Mouse (Mus musculus) erythroblast, embryonic 14.5 days (primary cell): ENCODE measurements around the gene Tes. TPM values are rescaled to one million over a fixed set of nuclear protein-coding genes. Genes with fewer than 3 reads are reported as not detected.

ENCODE experiments used
- H3K27me3 ChIP-seq: 2 replicates; pipeline ENCODE4 v1.6.1; 2012; ENCODE audit warnings: inconsistent platforms; ENCODE audit not compliant: control insufficient read depth
- H3K36me3 ChIP-seq: 2 replicates; pipeline ENCODE4 v1.6.1; 2012; ENCODE audit warnings: mild to moderate bottlenecking, inconsistent platforms; ENCODE audit not compliant: control insufficient read depth
- H3K4me1 ChIP-seq: 2 replicates; pipeline ENCODE4 v1.6.1; 2012; ENCODE audit warnings: inconsistent platforms; ENCODE audit not compliant: control insufficient read depth
- H3K4me3 ChIP-seq: replicated peaks from 2 replicates; pipeline ENCODE3; 2012; ENCODE audit warnings: moderate library complexity, mild to moderate bottlenecking, inconsistent platforms
- H3K9me3 ChIP-seq: 2 replicates; pipeline ENCODE4 v1.6.1; 2012; ENCODE audit warnings: low read length, inconsistent platforms, mixed read lengths; ENCODE audit not compliant: control insufficient read depth
- GATA1 ChIP-seq: IDR thresholded peaks from 2 replicates; pipeline ENCODE4 v1.6.1; 2012; ENCODE audit warnings: low read length, inconsistent platforms, mixed read lengths
- TAL1 ChIP-seq: IDR thresholded peaks from 3 replicates; pipeline ENCODE4 v1.6.1; 2012; ENCODE audit warnings: low read length, inconsistent platforms, mixed read lengths
- polyA plus RNA-seq: library from polyadenylated mRNA; stranded (reverse); fragments of >175 nt; gene quantifications from 2 replicates; pipeline ENCODE4 v1.2.3, GENCODE M21; 2012

Tes gene
- polyA plus RNA-seq, 1 experiment: 0.03 TPM

DNA sequence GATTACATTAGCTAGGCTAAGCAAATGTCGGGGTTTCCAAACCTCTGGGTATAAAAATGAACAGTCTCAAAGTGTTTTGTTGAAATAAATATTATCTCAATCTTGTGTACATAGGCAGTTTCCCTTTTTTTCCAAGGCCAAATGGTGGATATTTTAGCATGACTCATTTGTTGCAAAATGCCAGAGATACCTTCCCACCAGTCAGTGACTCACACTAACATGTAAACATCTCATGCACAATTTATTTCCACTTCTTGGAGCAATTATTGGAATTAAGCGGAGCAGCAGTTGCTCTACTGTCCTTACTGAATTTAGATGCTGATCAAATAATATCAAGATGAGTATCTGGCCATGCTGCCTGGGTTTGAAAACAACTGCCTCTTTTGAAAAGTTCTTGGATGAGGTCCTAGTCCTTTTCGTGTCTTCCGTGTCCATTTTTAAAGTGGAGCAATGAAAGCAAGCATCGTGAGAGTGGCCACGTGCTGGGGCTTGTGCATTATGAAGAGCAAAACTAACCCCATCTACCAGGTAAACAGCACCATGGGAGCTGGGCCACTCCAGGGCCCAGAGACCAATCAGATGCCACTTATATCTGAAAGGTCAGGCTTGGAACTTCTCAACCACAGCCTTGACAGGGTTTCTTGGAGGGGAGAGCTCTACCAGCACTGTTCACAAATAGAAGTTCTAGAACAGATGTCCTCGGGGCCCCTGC lies 54.7 kb downstream of the Tes start:
- no peaks in the 10 kb centered on the region for H3K9me3 ChIP-seq
- H3K27me3 ChIP-seq: no peaks in the 10 kb centered on the region
- no peak for TF ChIP-seq TAL1
- H3K36me3 ChIP-seq: no peaks in the 10 kb centered on the region
- no peaks in the 10 kb centered on the region for H3K4me1 ChIP-seq
- H3K4me3 ChIP-seq: no peak overlapping the region

DNA sequence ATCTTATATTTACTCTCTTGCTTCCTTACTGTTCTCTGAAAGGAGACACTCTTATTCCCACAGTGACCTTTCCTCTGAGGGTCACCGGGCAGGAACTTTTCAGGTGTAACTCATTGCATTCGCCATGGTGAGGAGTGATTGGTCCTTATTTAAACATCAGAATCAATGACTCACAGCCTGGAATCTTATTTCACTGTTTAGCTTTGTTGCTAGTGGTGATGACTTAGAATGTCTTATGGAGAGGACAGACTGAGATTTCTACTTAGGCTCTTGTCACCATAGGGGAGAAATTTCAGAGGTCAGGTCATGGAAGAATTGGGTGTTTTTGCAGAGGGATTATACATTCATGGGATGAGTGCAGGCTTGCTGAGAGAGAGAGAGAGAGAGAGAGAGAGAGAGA lies 75.1 kb downstream of the Tes start:
- no peaks in the 10 kb centered on the region for H3K9me3 ChIP-seq
- TF ChIP-seq GATA1 (no peak), TAL1 (no peak)
- H3K36me3 ChIP-seq: no peaks in the 10 kb centered on the region
- H3K4me1 ChIP-seq: no peaks in the 10 kb centered on the region
- H3K4me3 ChIP-seq: no peak overlapping the region
- H3K27me3 ChIP-seq: no peaks in the 10 kb centered on the region

DNA sequence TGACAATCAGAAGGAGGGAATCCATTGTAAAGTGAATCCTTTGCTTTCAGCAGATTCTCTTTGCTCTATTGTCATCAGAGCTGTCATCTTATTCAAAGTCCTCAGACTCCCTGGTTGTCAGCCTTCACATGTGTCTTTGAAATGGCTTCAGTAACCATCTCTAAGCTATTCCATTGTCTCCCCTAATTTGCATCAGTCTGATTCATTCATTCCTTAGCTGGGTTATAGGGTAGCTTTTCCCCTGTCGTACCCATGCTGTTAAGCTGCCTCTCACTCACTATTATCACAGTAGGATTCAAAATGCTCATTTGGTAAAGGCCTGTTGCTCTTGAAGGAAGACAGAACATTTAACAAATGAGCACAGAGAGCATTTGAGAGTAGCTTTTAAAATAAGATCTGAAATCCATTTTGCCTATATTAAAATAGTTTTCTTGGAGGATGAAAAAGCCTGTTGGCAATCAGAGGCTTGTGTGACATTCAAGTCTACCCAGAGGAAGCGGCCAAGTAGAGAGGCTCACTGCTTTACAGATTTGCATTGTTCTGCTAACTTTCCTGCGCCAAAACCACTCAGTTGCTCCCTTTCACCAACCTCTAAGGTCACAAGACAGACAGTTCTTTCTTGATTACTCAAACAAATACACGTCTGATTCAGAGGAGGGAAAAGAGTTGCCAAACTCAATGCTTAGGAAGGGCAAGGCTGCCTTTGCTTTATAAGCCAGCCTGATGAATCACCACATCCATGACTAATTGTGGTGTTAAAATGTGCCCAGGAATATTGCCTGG lies 77.8 kb downstream of the Tes start:
- Histone ChIP-seq H3K27me3 (no peaks in the 10 kb centered on the region), H3K36me3 (no peaks in the 10 kb centered on the region), H3K4me1 (no peaks in the 10 kb centered on the region), H3K9me3 (no peaks in the 10 kb centered on the region), H3K4me3 (no peak overlapping the region)
- no peak for TF ChIP-seq GATA1
- no peak for TF ChIP-seq TAL1

DNA sequence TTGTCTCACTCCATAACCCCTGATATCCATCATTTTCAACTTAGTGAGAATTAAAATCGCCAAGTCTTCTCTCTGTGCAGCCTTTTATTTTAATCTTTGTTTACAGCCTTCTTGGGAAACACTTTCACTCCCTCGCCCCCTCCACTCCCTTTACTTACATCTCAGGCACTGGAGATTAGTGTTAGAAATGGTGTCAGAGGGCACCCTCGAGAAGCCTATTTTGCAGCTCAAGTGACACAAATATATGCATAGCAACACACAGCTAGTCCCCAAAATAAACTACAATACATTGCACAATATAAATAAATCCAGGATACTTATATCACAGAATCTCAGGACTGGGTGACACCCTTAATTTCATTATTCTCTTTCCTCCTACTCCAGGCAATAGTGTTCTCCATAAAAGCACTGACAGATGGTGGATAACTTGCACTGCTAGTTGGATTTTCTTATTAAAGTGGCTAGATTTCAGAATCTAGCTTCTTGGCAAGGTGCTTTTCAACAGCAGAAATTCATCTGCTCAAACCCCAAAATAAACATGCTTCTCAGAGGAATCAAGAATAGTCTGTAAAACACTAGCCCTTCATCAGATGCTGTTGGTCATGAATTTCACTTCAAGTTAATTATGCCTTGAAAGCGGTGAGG lies 86.2 kb downstream of the Tes start:
- Histone ChIP-seq H3K9me3 (no peaks in the 10 kb centered on the region), H3K4me1 (no peaks in the 10 kb centered on the region), H3K27me3 (no peaks in the 10 kb centered on the region), H3K4me3 (no peak overlapping the region), H3K36me3 (no peaks in the 10 kb centered on the region)
- TF ChIP-seq TAL1: no peak
- TF ChIP-seq GATA1: no peak

DNA sequence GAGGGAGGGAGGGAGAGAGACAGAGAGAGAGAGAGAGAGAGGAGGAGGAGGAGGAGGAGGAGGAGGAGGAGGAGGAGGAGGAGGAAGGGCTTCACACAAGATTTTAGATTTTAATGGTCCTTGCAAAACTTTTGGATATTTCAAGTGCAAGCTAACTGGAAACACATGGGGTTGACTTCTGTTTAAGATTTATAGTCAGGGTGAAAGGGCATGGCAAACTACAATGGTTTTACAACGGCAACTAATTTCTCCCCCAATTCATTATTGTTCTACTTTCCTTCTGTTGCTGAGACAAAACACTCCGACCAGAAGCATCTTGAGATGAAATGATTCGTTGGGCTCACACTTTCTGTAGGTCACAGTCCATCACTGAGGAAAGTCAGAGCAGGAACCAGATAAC lies 87.6 kb downstream of the Tes start:
- H3K27me3 ChIP-seq: no peaks in the 10 kb centered on the region
- no peaks in the 10 kb centered on the region for H3K4me1 ChIP-seq
- H3K36me3 ChIP-seq: no peaks in the 10 kb centered on the region
- no peaks in the 10 kb centered on the region for H3K9me3 ChIP-seq
- no peak overlapping the region for H3K4me3 ChIP-seq
- TF ChIP-seq GATA1: no peak
- TF ChIP-seq TAL1: no peak

Other genes starting within 250 kb of the Tes start
- gene Tfec, start 166.7 kb upstream of the Tes start, polyA plus RNA-seq: not detected in 2 replicates
- not detected in 2 replicates for gene Cav2, start 216.0 kb downstream of the Tes start, polyA plus RNA-seq
- gene Cav1, start 241.2 kb downstream of the Tes start, polyA plus RNA-seq: not detected in 2 replicates